Mouse (Mus musculus) thymus, adult 2 months (tissue): ENCODE measurements around the gene Sox1. TPM values are rescaled to one million over a fixed set of nuclear protein-coding genes. Genes with fewer than 3 reads are reported as not detected.

ENCODE experiments used
- DNase-seq: peaks from one replicate; pipeline ENCODE4 v3.0.0; 2021
- H3K27ac ChIP-seq: fragments of 200-500 bp; 2 replicates; pipeline ENCODE4 v1.5.1; 2012; ENCODE audit warnings: low read length, control low read depth; ENCODE audit not compliant: control insufficient read depth, insufficient read depth
- H3K27me3 ChIP-seq: fragments of 200-500 bp; 2 replicates; pipeline ENCODE4 v1.6.1; 2012; ENCODE audit warnings: mild to moderate bottlenecking, low read length, moderate library complexity, mixed read lengths; ENCODE audit not compliant: control insufficient read depth, insufficient read depth
- H3K36me3 ChIP-seq: fragments of 200-500 bp; 2 replicates; pipeline ENCODE4 v1.6.1; 2012; ENCODE audit warnings: mild to moderate bottlenecking, low read length, moderate library complexity; ENCODE audit not compliant: control insufficient read depth, insufficient read depth
- H3K4me1 ChIP-seq: fragments of 200-500 bp; replicated peaks from 2 replicates; pipeline ENCODE4 v1.6.1; 2012; ENCODE audit warnings: low read length; ENCODE audit not compliant: control insufficient read depth, insufficient read depth
- H3K4me3 ChIP-seq: fragments of 200-500 bp; 2 replicates; pipeline ENCODE4 v1.5.1; 2012; ENCODE audit warnings: mild to moderate bottlenecking, low read length, control low read depth, moderate library complexity; ENCODE audit not compliant: control insufficient read depth, insufficient read depth
- CTCF ChIP-seq: fragments of 200-500 bp; IDR thresholded peaks from 2 replicates; pipeline ENCODE4 v1.5.1; 2012; ENCODE audit warnings: mild to moderate bottlenecking, control low read depth, low read length, moderate library complexity, borderline replicate concordance; ENCODE audit not compliant: control insufficient read depth, poor library complexity, insufficient read depth; ENCODE audit errors: extremely low read depth
- POLR2A ChIP-seq: fragments of 200-500 bp; IDR thresholded peaks from 2 replicates; pipeline ENCODE4 v1.6.1; 2012; ENCODE audit warnings: mild to moderate bottlenecking, low read length, control low read depth, moderate library complexity; ENCODE audit not compliant: control insufficient read depth, poor library complexity, insufficient read depth; ENCODE audit errors: extremely low read depth
- WGBS: fragments of 180-500 bp; shearing (Covaris S2); methylation state at CpG from one replicate; pipeline ENCODE4 v1.1.7; 2018; 5-methylcytosine and 5-hydroxymethylcytosine counted together
- polyA plus RNA-seq: library from polyadenylated mRNA; depleted of rRNA; stranded (reverse); fragments of >200 nt; gene quantifications from 2 replicates; pipeline ENCODE4 v1.2.3, GENCODE M21; 2012

Sox1 gene
- polyA plus RNA-seq, 1 experiment = not detected

- no peak overlapping the region for H3K27ac ChIP-seq
- H3K4me1 ChIP-seq = no peaks in the 10 kb centered on the region
- no peak overlapping the region for H3K4me3 ChIP-seq
- 7% methylated on average over 9 of the region's 9 CpGs for WGBS
- DNase-seq = no peak
- H3K36me3 ChIP-seq = no peaks in the 10 kb centered on the region
- H3K27me3 ChIP-seq = peaks cover 16% of the 10 kb centered on the region
- TF ChIP-seq POLR2A (no peak), CTCF (no peak)
These were observed 7.6 kb downstream of the Sox1 start for GRCm38 (mm10) chr8:12402709-12403108.

DNA sequence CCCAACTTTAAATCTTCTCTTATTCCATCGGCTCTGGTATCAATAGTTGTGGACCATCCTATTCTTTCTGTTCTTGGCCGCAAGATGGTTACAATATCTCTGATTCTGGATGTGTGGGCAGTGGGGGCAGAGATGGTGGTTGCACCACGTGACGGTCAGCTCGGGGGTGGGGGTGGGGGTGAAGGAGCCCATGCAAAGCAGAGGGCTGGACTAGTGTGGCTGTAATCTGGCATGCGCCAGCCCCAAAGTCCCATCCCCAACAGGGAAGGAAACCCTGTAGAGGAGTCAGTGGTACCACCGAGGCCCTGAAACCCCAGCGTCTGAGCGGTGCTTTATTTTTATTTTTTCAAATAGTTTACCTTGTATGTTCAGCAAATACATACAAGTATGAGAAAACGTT, 12.9 kb downstream of the Sox1 start:
- TF ChIP-seq CTCF (no peak), POLR2A (no peak)
- H3K4me1 ChIP-seq = no peaks in the 10 kb centered on the region
- no peaks in the 10 kb centered on the region; the same call in 1 of the 2 replicates for H3K27me3 ChIP-seq
- WGBS = 27% methylated on average over 10 of the region's 10 CpGs
- H3K27ac ChIP-seq = no peak overlapping the region
- no peaks in the 10 kb centered on the region for H3K36me3 ChIP-seq
- H3K4me3 ChIP-seq = no peak overlapping the region
- DNase-seq = no peak

GRCm38 (mm10) chr8:12409976-12410375, 14.9 kb downstream of the Sox1 start:
- WGBS = 75% methylated on average over 3 of the region's 3 CpGs
- H3K27me3 ChIP-seq = no peaks in the 10 kb centered on the region
- H3K36me3 ChIP-seq = no peaks in the 10 kb centered on the region
- no peak for TF ChIP-seq POLR2A
- no peak for TF ChIP-seq CTCF
- H3K4me3 ChIP-seq = no peak overlapping the region
- H3K4me1 ChIP-seq = no peaks in the 10 kb centered on the region
- no peak for DNase-seq
- no peak overlapping the region for H3K27ac ChIP-seq

DNA sequence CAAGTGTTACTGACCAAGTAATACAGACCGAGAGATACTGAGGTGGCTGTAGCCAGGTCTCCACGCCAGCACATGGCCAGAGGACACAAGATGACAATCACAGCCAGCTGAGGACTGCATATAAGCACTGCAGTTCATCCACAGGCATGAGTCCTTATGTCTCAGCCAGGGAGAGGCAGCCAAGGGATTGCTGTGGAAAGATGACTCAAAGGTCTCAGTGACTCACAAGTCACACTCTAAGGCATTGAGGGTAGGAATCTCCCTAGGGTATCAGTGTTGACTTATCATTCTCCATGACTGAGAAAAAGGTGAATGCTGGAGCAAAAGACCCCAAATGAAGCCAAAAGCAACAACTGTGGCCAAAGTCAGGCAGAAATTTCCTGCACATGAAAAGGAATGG, 22.0 kb downstream of the Sox1 start:
- WGBS = 75% methylated on average over 2 of the region's 2 CpGs
- Histone ChIP-seq H3K36me3 (no peaks in the 10 kb centered on the region), H3K4me3 (no peak overlapping the region), H3K27me3 (no peaks in the 10 kb centered on the region), H3K4me1 (no peaks in the 10 kb centered on the region), H3K27ac (no peak overlapping the region)
- TF ChIP-seq POLR2A = no peak
- no peak for TF ChIP-seq CTCF
- DNase-seq = no peak

DNA sequence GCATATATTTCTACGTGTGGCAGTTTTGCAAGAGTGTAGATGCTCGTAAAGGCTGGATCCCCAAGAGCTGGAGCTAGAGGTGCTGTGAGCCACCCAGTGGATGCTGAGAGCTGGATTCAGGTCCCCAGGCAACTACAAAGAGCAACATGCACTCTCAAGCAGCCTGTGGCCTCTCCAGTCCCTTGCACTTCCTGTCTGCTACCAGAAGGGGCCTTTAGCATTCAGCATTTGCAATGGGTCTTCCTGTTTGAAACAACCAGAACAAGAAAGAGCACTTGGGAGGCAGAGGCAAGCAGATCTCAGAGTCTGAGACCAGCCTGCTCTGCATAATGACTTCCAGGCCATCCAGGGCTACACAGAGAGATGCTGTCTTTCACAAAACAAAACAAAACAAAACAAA, 25.4 kb downstream of the Sox1 start:
- H3K36me3 ChIP-seq = no peaks in the 10 kb centered on the region
- TF ChIP-seq POLR2A (no peak), CTCF (no peak)
- no peak overlapping the region for H3K27ac ChIP-seq
- H3K4me3 ChIP-seq = no peak overlapping the region
- WGBS = 78% methylated on average over 2 of the region's 2 CpGs
- no peak for DNase-seq
- no peaks in the 10 kb centered on the region for H3K27me3 ChIP-seq
- H3K4me1 ChIP-seq = no peaks in the 10 kb centered on the region

- Histone ChIP-seq H3K36me3 (no peaks in the 10 kb centered on the region), H3K4me1 (no peaks in the 10 kb centered on the region), H3K27ac (no peak overlapping the region), H3K27me3 (peaks cover 5% of the 10 kb centered on the region; the same call in 1 of the 2 replicates), H3K4me3 (no peak overlapping the region)
- TF ChIP-seq POLR2A = no peak
- no peak for TF ChIP-seq CTCF
- 87% methylated on average over 8 of the region's 8 CpGs for WGBS
- DNase-seq = no peak
These were observed 30.8 kb downstream of the Sox1 start for GRCm38 (mm10) chr8:12425906-12426305.

DNA sequence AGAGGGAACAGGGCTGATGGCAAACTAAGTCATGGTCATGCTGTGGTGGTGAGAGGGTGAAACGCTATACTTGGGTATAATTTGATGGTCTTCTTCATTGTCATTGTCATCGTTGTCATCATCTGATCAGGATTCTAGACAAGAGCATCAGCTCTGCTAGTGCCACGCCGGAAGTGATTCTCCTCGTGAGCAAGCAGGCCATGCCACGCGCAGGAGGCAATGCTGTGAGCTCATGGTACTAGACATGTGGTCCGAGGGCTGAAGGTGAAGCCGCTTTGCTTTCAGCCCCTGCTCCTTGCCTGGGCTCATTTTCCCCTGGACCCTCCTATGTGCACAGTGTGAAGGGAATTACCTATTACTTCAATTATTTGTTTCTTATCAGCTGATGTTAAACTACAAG, 32.3 kb downstream of the Sox1 start:
- 86% methylated on average over 9 of the region's 9 CpGs for WGBS
- TF ChIP-seq POLR2A (no peak), CTCF (no peak)

More for the DNA sequence above, 32.3 kb downstream of the Sox1 start:
- H3K27ac ChIP-seq = no peak overlapping the region
- peaks cover 8% of the 10 kb centered on the region; the same call in 1 of the 2 replicates for H3K27me3 ChIP-seq
- no peaks in the 10 kb centered on the region for H3K36me3 ChIP-seq
- no peak for DNase-seq
- no peak overlapping the region for H3K4me3 ChIP-seq
- no peaks in the 10 kb centered on the region for H3K4me1 ChIP-seq
